Mouse (Mus musculus): Measurements from ENCODE around the gene Dis3l2. TPM values are rescaled to one million over a fixed set of nuclear protein-coding genes. Genes with fewer than 3 reads are reported as not detected.

Gene Dis3l2
- polyA plus RNA-seq, 1 experiment from 2014 or later: 26.4 TPM

DNA sequence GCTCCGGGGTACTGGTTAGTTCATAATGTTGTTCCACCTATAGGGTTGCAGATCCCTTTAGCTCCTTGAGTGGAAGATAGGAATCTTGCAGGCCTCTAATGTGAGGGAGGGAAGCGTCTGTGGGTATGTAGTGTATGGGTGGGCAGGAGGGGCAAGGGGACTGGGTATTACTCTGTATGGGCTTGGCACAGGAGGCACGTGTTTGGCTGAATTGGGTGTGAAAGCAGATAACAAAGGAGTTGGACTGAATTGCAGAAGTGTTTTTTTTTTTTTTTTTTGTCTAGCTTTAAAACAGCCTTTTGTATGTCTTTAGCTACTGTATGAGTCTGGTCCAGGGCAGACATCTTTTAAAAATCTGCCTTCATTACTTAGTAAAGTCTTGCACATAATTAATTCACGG is 5.9 kb downstream of the Dis3l2 start:
- H3K27ac ChIP-seq (ENCODE audit: low read length): no peak overlapping the region
- H3K27me3 ChIP-seq (ENCODE audit: control insufficient read depth, insufficient read depth, low read length): no peaks in the 10 kb centered on the region
- H3K4me3 ChIP-seq (ENCODE audit: low read depth, low read length): no peak overlapping the region
- H3K4me2 ChIP-seq (replicated peaks; ENCODE audit: low read depth, low read length): no peak overlapping the region
- no peaks in the 10 kb centered on the region for H3K9me3 ChIP-seq (ENCODE audit: control insufficient read depth, low read depth, low read length)
- WGBS: 80% methylated on average over 4 of the region's 4 CpGs
- no peaks in the 10 kb centered on the region for H3K36me3 ChIP-seq (ENCODE audit: control insufficient read depth, insufficient read depth, low read length)
- no peak overlapping the region for H3K9ac ChIP-seq (replicated peaks; ENCODE audit: low read depth, low read length)
- no peak for ATAC-seq (ENCODE audit: insufficient number of reproducible peaks, insufficient read depth, low FRiP score, low read depth)
- peaks cover 1% of the 10 kb centered on the region; the same call in 1 of the 2 replicates for H3K4me1 ChIP-seq (ENCODE audit: control insufficient read depth, insufficient read depth, low read length)

DNA sequence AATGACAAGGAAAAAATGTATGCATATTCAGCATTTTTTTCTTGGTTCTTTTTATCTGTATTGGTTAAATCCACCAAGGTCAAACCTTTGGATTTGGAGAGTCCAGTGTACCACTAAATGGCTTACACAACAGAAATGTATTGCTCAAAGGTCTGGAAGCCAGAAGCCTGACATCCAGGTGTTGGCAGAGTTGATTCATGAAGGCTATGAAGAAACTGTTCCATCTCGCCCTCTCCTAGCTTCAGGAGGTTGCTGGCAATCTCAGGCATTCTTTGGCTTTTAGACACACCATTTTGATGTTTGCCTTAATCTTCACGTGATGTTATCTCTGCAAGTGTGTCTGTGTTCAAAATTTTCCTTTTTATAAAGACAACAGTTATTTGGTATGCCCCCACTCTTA is 8.4 kb downstream of the Dis3l2 start:
- ATAC-seq (ENCODE audit: insufficient number of reproducible peaks, insufficient read depth, low FRiP score, low read depth): no peak
- H3K4me2 ChIP-seq (replicated peaks; ENCODE audit: low read depth, low read length): no peak overlapping the region
- H3K4me1 ChIP-seq (ENCODE audit: control insufficient read depth, insufficient read depth, low read length): no peaks in the 10 kb centered on the region
- 90% methylated on average over 2 of the region's 2 CpGs for WGBS
- H3K9me3 ChIP-seq (ENCODE audit: control insufficient read depth, low read depth, low read length): no peaks in the 10 kb centered on the region
- no peaks in the 10 kb centered on the region for H3K36me3 ChIP-seq (ENCODE audit: control insufficient read depth, insufficient read depth, low read length)
- H3K27ac ChIP-seq (ENCODE audit: low read length): no peak overlapping the region
- H3K9ac ChIP-seq (replicated peaks; ENCODE audit: low read depth, low read length): no peak overlapping the region
- H3K27me3 ChIP-seq (ENCODE audit: control insufficient read depth, insufficient read depth, low read length): no peaks in the 10 kb centered on the region
- no peak overlapping the region for H3K4me3 ChIP-seq (ENCODE audit: low read depth, low read length)

DNA sequence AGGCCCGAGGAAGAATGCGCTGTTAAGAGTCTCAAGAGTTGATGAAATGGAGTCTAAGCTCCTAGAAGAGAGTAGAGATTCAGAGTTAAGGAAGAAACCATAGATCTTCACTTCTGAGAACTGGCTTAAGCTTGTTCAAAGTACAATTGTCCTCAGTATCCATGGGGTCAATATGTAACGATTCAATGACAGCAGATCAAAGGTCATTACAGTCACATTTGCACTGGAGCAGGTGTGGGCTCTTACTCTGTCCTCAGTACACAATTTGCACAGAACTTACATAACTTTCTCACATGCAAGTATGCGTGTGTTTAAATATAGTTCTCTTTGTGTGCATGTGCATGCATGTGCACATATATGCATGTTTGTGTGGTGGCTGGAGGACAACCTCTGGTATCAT is 9.4 kb downstream of the Dis3l2 start:
- H3K36me3 ChIP-seq (ENCODE audit: control insufficient read depth, insufficient read depth, low read length): no peaks in the 10 kb centered on the region
- no peaks in the 10 kb centered on the region for H3K4me1 ChIP-seq (ENCODE audit: control insufficient read depth, insufficient read depth, low read length)
- H3K4me3 ChIP-seq (ENCODE audit: low read depth, low read length): no peak overlapping the region
- H3K4me2 ChIP-seq (replicated peaks; ENCODE audit: low read depth, low read length): no peak overlapping the region
- H3K27ac ChIP-seq (ENCODE audit: low read length): no peak overlapping the region
- 84% methylated on average over 4 of the region's 4 CpGs for WGBS
- ATAC-seq (ENCODE audit: insufficient number of reproducible peaks, insufficient read depth, low FRiP score, low read depth): no peak
- no peaks in the 10 kb centered on the region for H3K27me3 ChIP-seq (ENCODE audit: control insufficient read depth, insufficient read depth, low read length)
- no peaks in the 10 kb centered on the region for H3K9me3 ChIP-seq (ENCODE audit: control insufficient read depth, low read depth, low read length)
- no peak overlapping the region for H3K9ac ChIP-seq (replicated peaks; ENCODE audit: low read depth, low read length)

DNA sequence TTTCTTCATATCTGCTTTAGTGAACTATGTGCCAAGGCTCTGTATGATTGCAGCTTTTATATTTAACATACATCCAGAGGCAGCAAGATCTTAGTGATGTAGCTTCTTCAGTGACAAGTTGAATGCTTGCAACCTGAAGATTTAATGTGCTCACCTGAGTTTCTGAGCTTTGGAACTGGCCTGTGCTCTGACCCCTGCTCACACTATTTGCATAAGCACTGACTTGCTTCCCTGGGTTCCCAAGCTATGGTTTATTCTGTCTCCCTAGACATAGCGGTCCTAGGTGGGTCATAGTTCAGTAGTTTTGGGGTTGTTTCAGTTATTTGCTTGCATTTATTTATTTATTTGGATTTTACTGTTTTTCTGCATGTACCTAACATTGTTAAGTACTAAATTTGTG is 14.6 kb downstream of the Dis3l2 start:
- ATAC-seq (ENCODE audit: insufficient number of reproducible peaks, insufficient read depth, low FRiP score, low read depth): no peak
- Histone ChIP-seq H3K4me1 (ENCODE audit: control insufficient read depth, insufficient read depth, low read length) (peaks cover 4% of the 10 kb centered on the region; the same call in 1 of the 2 replicates), H3K9me3 (ENCODE audit: control insufficient read depth, low read depth, low read length) (no peaks in the 10 kb centered on the region), H3K36me3 (ENCODE audit: control insufficient read depth, insufficient read depth, low read length) (no peaks in the 10 kb centered on the region), H3K27me3 (ENCODE audit: control insufficient read depth, insufficient read depth, low read length) (no peaks in the 10 kb centered on the region), H3K4me3 (ENCODE audit: low read depth, low read length) (no peak overlapping the region), H3K9ac (replicated peaks; ENCODE audit: low read depth, low read length) (no peak overlapping the region), H3K4me2 (replicated peaks; ENCODE audit: low read depth, low read length) (no peak overlapping the region), H3K27ac (ENCODE audit: low read length) (no peak overlapping the region)
- WGBS: 74% methylated on average over 1 of the region's 1 CpGs

DNA sequence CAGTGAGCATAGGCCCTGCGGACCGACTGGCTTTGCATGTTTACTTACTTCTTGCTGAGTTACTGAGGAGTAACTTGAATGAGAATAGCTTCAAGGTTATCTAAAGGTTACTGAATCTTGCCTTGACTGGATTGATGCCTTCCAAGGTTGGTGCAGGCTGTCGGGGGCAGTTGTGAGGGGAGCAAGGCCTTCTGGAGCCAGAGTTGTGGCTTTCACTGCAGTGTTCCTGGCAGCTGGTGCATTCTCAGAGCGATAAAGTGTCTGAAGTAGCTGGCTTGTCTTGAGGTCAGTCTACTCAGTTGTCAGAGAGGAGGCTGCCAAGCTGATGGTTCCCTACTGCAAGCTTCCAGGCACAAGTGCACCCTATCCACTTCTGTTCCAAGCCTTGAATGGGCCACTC is 15.8 kb downstream of the Dis3l2 start:
- Histone ChIP-seq H3K27ac (ENCODE audit: low read length) (no peak overlapping the region), H3K9ac (replicated peaks; ENCODE audit: low read depth, low read length) (no peak overlapping the region), H3K4me2 (replicated peaks; ENCODE audit: low read depth, low read length) (no peak overlapping the region), H3K9me3 (ENCODE audit: control insufficient read depth, low read depth, low read length) (no peaks in the 10 kb centered on the region), H3K4me3 (ENCODE audit: low read depth, low read length) (no peak overlapping the region), H3K27me3 (ENCODE audit: control insufficient read depth, insufficient read depth, low read length) (no peaks in the 10 kb centered on the region), H3K4me1 (ENCODE audit: control insufficient read depth, insufficient read depth, low read length) (peaks cover 4% of the 10 kb centered on the region; the same call in 1 of the 2 replicates), H3K36me3 (ENCODE audit: control insufficient read depth, insufficient read depth, low read length) (no peaks in the 10 kb centered on the region)
- ATAC-seq (ENCODE audit: insufficient number of reproducible peaks, insufficient read depth, low FRiP score, low read depth): no peak
- 63% methylated on average over 4 of the region's 4 CpGs for WGBS

DNA sequence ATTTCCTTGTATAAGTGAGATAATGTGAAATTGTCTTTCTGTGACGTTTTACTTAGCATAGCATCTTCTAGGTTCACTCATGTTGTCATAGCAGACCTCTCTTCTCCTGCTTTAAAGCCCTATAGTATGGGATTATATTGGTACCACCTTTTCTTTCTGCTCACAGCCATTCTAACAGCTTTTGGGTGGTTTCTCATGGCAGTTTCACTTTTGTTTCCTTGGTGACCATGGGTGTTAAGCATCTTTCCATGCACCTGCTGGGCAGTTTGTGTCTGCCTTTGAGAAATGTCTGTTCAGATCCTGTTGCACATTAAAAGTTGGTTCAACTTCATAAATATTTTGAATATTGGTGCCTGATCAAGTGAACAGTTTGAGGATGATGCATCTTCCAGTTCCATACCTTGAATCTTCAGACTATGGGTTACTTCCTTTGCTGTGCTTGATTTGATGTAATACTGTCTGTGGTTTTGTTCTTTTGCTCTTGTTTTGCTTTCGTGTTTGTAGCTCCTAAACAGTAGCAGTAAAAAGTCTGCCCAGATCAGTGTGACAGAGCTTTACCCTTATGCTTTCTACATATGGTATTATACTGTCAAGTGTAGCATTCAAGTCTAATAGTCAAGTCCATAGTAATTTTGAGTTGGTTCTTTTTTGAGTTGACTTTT is 29.7 kb downstream of the Dis3l2 start:
- no peak overlapping the region for H3K4me3 ChIP-seq (ENCODE audit: low read depth, low read length)
- no peaks in the 10 kb centered on the region for H3K36me3 ChIP-seq (ENCODE audit: control insufficient read depth, insufficient read depth, low read length)
- H3K27me3 ChIP-seq (ENCODE audit: control insufficient read depth, insufficient read depth, low read length): no peaks in the 10 kb centered on the region
- H3K4me1 ChIP-seq (ENCODE audit: control insufficient read depth, insufficient read depth, low read length): no peaks in the 10 kb centered on the region
- H3K27ac ChIP-seq (ENCODE audit: low read length): no peak overlapping the region
- no peak for ATAC-seq (ENCODE audit: insufficient number of reproducible peaks, insufficient read depth, low FRiP score, low read depth)
- H3K9me3 ChIP-seq (ENCODE audit: control insufficient read depth, low read depth, low read length): no peaks in the 10 kb centered on the region
- no peak overlapping the region for H3K4me2 ChIP-seq (replicated peaks; ENCODE audit: low read depth, low read length)
- no peak overlapping the region for H3K9ac ChIP-seq (replicated peaks; ENCODE audit: low read depth, low read length)
- WGBS: 72% methylated on average over 2 of the region's 2 CpGs

GRCm38 (mm10) chr1:86736414-86736813 is 32.8 kb downstream of the Dis3l2 start:
- Histone ChIP-seq H3K36me3 (ENCODE audit: control insufficient read depth, insufficient read depth, low read length) (no peaks in the 10 kb centered on the region), H3K9me3 (ENCODE audit: control insufficient read depth, low read depth, low read length) (no peaks in the 10 kb centered on the region), H3K4me1 (ENCODE audit: control insufficient read depth, insufficient read depth, low read length) (no peaks in the 10 kb centered on the region), H3K4me3 (ENCODE audit: low read depth, low read length) (no peak overlapping the region), H3K9ac (replicated peaks; ENCODE audit: low read depth, low read length) (no peak overlapping the region), H3K4me2 (replicated peaks; ENCODE audit: low read depth, low read length) (no peak overlapping the region), H3K27me3 (ENCODE audit: control insufficient read depth, insufficient read depth, low read length) (no peaks in the 10 kb centered on the region), H3K27ac (ENCODE audit: low read length) (no peak overlapping the region)
- no peak for ATAC-seq (ENCODE audit: insufficient number of reproducible peaks, insufficient read depth, low FRiP score, low read depth)
- 95% methylated on average over 1 of the region's 1 CpGs for WGBS

DNA sequence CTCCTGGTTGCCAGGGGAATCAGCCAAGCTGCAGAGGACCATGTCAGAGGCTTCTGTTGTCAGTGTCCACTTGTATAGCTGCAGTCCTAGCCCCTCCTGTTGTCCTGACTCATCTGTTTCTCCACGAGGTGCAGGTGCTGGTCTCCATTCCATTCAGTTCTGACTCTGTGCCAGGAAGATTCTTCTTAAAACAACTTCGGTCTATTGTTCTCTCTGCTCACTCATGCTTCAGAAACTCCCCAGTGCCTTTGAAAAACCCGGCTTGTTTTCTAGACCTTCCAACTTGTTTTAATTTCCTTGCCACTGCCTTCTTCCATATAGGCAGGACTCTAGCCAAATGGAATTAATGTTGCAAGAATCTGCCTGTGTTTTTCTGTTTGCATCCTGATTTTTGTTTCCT is 39.3 kb downstream of the Dis3l2 start:
- no peaks in the 10 kb centered on the region for H3K9me3 ChIP-seq (ENCODE audit: control insufficient read depth, low read depth, low read length)
- no peak overlapping the region for H3K4me2 ChIP-seq (replicated peaks; ENCODE audit: low read depth, low read length)
- no peak for ATAC-seq (ENCODE audit: insufficient number of reproducible peaks, insufficient read depth, low FRiP score, low read depth)
- H3K36me3 ChIP-seq (ENCODE audit: control insufficient read depth, insufficient read depth, low read length): peaks cover 7% of the 10 kb centered on the region
- no peak overlapping the region for H3K27ac ChIP-seq (ENCODE audit: low read length)
- 65% methylated on average over 3 of the region's 3 CpGs for WGBS
- no peak overlapping the region for H3K4me3 ChIP-seq (ENCODE audit: low read depth, low read length)
- no peak overlapping the region for H3K9ac ChIP-seq (replicated peaks; ENCODE audit: low read depth, low read length)
- H3K27me3 ChIP-seq (ENCODE audit: control insufficient read depth, insufficient read depth, low read length): no peaks in the 10 kb centered on the region
- no peaks in the 10 kb centered on the region for H3K4me1 ChIP-seq (ENCODE audit: control insufficient read depth, insufficient read depth, low read length)

- Histone ChIP-seq H3K4me3 (ENCODE audit: low read depth, low read length) (no peak overlapping the region), H3K27ac (ENCODE audit: low read length) (no peak overlapping the region), H3K36me3 (ENCODE audit: control insufficient read depth, insufficient read depth, low read length) (peaks cover 7% of the 10 kb centered on the region), H3K9ac (replicated peaks; ENCODE audit: low read depth, low read length) (no peak overlapping the region), H3K4me1 (ENCODE audit: control insufficient read depth, insufficient read depth, low read length) (no peaks in the 10 kb centered on the region), H3K9me3 (ENCODE audit: control insufficient read depth, low read depth, low read length) (no peaks in the 10 kb centered on the region), H3K27me3 (ENCODE audit: control insufficient read depth, insufficient read depth, low read length) (no peaks in the 10 kb centered on the region), H3K4me2 (replicated peaks; ENCODE audit: low read depth, low read length) (no peak overlapping the region)
- no peak for ATAC-seq (ENCODE audit: insufficient number of reproducible peaks, insufficient read depth, low FRiP score, low read depth)
- 94% methylated on average over 2 of the region's 2 CpGs for WGBS
Measured at GRCm38 (mm10) chr1:86747034-86747433, 43.4 kb downstream of the Dis3l2 start.
